Mouse (Mus musculus): ENCODE results near the gene Adgrl2. TPM values are rescaled to one million over a fixed set of nuclear protein-coding genes. Genes with fewer than 3 reads are reported as not detected.
A peak's percentile ranks its signal among the peaks of the same experiment; 100 is the strongest.

Gene Adgrl2
- polyA plus RNA-seq, 1 experiment, result 6.6 TPM

DNA sequence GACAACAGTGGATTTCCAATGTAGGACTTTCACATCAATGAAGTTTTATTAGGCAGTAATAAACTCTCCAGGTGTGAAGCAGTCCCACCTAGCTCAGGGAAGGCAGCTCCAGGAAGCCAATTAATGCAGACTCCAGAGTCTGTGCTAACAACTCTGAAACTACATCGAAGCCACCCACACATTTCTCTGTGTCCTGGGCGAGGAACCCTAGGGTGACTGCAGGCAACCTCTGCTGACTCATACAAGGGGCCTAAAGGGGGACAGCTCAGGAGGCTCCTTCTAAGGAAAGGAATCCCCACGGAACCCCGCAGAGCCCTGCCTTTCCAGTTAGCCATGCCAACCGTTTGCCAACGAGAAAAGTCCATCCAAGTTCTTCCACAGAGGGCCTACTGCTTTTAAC lies 90.5 kb downstream of the Adgrl2 start:
- H3K4me1 ChIP-seq (ENCODE audit: control insufficient read depth, insufficient read depth, insufficient read length), result peaks cover 5% of the 10 kb centered on the region; the same call in 1 of the 2 replicates
- WGBS, result 81% methylated on average over 6 of the region's 6 CpGs
- no peak for TF ChIP-seq CTCF (IDR thresholded peaks at IDR 0.05; ENCODE audit: extremely low read depth, insufficient read depth, insufficient read length, insufficient replicate concordance)
- TF ChIP-seq POLR2A (IDR thresholded peaks at IDR 0.05; ENCODE audit: low read depth, low read length), result no peak

DNA sequence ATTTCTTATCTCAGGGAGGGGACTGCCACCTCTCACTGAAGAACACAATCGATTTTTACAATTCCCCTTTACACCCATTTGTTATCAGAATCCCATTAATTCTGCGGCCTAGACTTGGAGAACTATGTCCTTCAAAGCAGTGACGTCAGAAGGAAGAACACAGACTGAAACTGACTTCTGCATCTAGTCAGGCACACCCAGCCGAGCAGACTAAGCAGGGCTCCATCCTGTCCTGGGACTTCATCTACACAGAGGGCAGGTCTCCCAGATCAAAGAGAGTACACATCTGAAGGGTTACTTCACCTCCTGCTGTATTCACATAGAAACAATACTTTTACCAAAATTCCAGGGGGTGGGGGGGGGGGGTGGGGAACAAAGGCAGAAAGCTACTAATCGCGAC lies 90.9 kb downstream of the Adgrl2 start:
- no peaks in the 10 kb centered on the region for H3K36me3 ChIP-seq (ENCODE audit: control insufficient read depth, insufficient read depth, low read length)
- no peak overlapping the region for H3K27ac ChIP-seq (ENCODE audit: insufficient read depth, low read length)
- no peak overlapping the region for H3K4me3 ChIP-seq (ENCODE audit: extremely low read depth, insufficient read depth, insufficient read length)
- TF ChIP-seq CTCF (IDR thresholded peaks at IDR 0.05; ENCODE audit: extremely low read depth, insufficient read depth, insufficient read length, insufficient replicate concordance) (no peak), POLR2A (IDR thresholded peaks at IDR 0.05; ENCODE audit: low read depth, low read length) (no peak)
- 75% methylated on average over 6 of the region's 6 CpGs for WGBS
- no peak for DNase-seq (ENCODE audit: low read depth in 1 of 2, low spot score in 2 of 2)
- H3K4me1 ChIP-seq (ENCODE audit: control insufficient read depth, insufficient read depth, insufficient read length), result peaks cover 5% of the 10 kb centered on the region; the same call in 1 of the 2 replicates
- no peaks in the 10 kb centered on the region for H3K27me3 ChIP-seq (ENCODE audit: control insufficient read depth, insufficient read depth, low read length)

More for the DNA sequence above, 90.5 kb downstream of the Adgrl2 start:
- no peak for DNase-seq (ENCODE audit: low read depth in 1 of 2, low spot score in 2 of 2)
- Histone ChIP-seq H3K36me3 (ENCODE audit: control insufficient read depth, insufficient read depth, low read length) (no peaks in the 10 kb centered on the region), H3K27ac (ENCODE audit: insufficient read depth, low read length) (no peak overlapping the region), H3K27me3 (ENCODE audit: control insufficient read depth, insufficient read depth, low read length) (no peaks in the 10 kb centered on the region), H3K4me3 (ENCODE audit: extremely low read depth, insufficient read depth, insufficient read length) (no peak overlapping the region)

DNA sequence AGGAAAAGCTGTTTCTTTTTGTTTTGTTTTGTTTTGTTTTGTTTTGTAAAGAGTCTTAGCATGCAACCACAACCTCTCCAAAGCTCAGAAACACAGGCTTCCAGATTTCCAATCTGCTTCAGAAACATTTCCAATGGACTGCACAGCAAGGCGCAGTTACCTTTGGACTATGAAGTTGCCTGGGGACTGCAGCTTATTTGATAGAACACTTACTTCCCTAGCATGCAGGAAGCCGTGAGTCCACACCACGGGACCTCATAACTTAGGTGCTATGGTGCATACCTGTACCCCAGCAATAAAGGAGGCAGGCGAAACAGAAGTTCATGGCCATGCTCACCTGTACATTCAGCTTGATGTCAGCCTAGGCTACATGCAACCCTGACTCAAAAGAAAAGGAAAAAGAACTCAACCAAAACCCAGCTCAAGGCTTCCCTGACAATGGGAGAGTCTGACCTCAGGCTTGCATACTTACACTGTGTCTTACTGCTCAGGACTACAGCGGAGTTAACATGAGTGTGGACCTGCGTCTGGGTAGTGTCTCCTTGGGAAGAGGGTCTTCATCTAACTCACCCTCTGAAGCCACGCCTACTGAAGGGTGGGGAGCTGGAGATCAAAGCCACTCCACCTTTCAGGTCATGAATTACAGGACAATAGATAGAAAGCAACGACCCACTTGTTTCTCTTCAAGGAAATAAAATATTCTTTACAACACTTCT lies 91.7 kb downstream of the Adgrl2 start:
- H3K27ac ChIP-seq (ENCODE audit: insufficient read depth, low read length), result no peak overlapping the region
- TF ChIP-seq CTCF (IDR thresholded peaks at IDR 0.05; ENCODE audit: extremely low read depth, insufficient read depth, insufficient read length, insufficient replicate concordance) (no peak), POLR2A (IDR thresholded peaks at IDR 0.05; ENCODE audit: low read depth, low read length) (no peak)
- DNase-seq (ENCODE audit: low read depth in 1 of 2, low spot score in 2 of 2), result no peak
- H3K27me3 ChIP-seq (ENCODE audit: control insufficient read depth, insufficient read depth, low read length), result no peaks in the 10 kb centered on the region
- 84% methylated on average over 8 of the region's 8 CpGs for WGBS
- H3K36me3 ChIP-seq (ENCODE audit: control insufficient read depth, insufficient read depth, low read length), result no peaks in the 10 kb centered on the region
- no peak overlapping the region for H3K4me3 ChIP-seq (ENCODE audit: extremely low read depth, insufficient read depth, insufficient read length)
- peaks cover 5% of the 10 kb centered on the region; the same call in 1 of the 2 replicates for H3K4me1 ChIP-seq (ENCODE audit: control insufficient read depth, insufficient read depth, insufficient read length)

DNA sequence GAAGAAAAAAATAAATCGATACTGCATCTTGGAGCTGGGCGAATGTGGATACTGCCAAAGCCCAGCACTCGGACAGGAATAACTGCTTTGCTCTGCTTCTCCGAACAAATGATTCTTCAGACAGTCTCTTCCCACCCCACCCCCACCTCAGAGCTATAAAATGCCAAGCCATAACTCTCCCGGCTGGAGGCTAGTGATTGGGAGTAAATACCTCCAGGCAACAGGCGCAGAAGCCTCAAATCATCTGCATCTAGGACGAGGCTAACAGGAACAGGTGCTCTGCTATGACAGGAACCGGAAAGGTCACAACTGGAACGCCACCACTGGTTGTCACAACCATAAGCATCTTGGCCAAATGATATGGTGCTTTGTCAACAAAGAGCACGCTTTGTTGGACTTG lies 94.1 kb downstream of the Adgrl2 start:
- H3K4me3 ChIP-seq (ENCODE audit: extremely low read depth, insufficient read depth, insufficient read length), result no peak overlapping the region
- 91% methylated on average over 10 of the region's 10 CpGs for WGBS
- no peak overlapping the region for H3K27ac ChIP-seq (ENCODE audit: insufficient read depth, low read length)
- no peak for TF ChIP-seq CTCF (IDR thresholded peaks at IDR 0.05; ENCODE audit: extremely low read depth, insufficient read depth, insufficient read length, insufficient replicate concordance)
- TF ChIP-seq POLR2A (IDR thresholded peaks at IDR 0.05; ENCODE audit: low read depth, low read length), result no peak
- H3K36me3 ChIP-seq (ENCODE audit: control insufficient read depth, insufficient read depth, low read length), result no peaks in the 10 kb centered on the region
- no peak for DNase-seq (ENCODE audit: low read depth in 1 of 2, low spot score in 2 of 2)
- H3K4me1 ChIP-seq (ENCODE audit: control insufficient read depth, insufficient read depth, insufficient read length), result peaks cover 5% of the 10 kb centered on the region; the same call in 1 of the 2 replicates
- H3K27me3 ChIP-seq (ENCODE audit: control insufficient read depth, insufficient read depth, low read length), result no peaks in the 10 kb centered on the region

DNA sequence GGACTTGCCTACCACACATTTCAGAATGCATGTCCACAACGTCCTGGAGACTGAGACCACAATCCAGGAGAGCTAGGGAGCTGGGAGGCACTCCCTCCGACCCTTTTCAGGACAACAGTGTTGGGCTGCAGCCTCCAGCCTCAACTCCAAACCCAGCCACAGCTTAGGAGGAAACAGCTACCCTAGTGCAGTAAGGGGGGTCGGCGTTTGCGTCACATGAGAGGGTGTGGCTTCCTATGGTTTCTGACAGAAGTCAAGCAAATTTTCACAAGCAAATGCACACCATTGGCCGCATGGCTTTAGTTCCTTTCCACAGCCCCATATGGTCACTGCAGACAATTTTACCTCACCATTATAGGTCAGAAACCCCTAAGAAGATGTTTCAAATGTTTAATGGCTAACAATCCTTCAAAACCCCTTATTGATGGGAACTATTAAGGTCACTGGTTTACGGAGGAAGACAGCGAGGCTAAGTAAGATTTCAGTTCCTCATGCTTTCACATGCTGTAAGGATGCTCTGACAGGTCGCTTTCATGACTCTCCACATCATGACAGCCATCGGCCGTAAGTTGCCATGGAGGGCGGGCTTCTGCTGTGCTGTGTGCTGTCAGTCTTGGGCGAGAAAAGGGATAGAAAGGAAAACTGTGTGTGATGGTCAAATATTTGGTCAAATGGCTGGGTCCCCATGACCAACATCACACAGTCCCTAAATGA lies 94.8 kb downstream of the Adgrl2 start:
- Histone ChIP-seq H3K27ac (ENCODE audit: insufficient read depth, low read length) (no peak overlapping the region), H3K4me3 (ENCODE audit: extremely low read depth, insufficient read depth, insufficient read length) (no peak overlapping the region), H3K4me1 (ENCODE audit: control insufficient read depth, insufficient read depth, insufficient read length) (peaks cover 5% of the 10 kb centered on the region; the same call in 1 of the 2 replicates), H3K36me3 (ENCODE audit: control insufficient read depth, insufficient read depth, low read length) (no peaks in the 10 kb centered on the region), H3K27me3 (ENCODE audit: control insufficient read depth, insufficient read depth, low read length) (no peaks in the 10 kb centered on the region)
- DNase-seq (ENCODE audit: low read depth in 1 of 2, low spot score in 2 of 2), result peak; percentile 10 to 38
- TF ChIP-seq CTCF (IDR thresholded peaks at IDR 0.05; ENCODE audit: extremely low read depth, insufficient read depth, insufficient read length, insufficient replicate concordance) (no peak), POLR2A (IDR thresholded peaks at IDR 0.05; ENCODE audit: low read depth, low read length) (no peak)
- 35% methylated on average over 13 of the region's 13 CpGs for WGBS

DNA sequence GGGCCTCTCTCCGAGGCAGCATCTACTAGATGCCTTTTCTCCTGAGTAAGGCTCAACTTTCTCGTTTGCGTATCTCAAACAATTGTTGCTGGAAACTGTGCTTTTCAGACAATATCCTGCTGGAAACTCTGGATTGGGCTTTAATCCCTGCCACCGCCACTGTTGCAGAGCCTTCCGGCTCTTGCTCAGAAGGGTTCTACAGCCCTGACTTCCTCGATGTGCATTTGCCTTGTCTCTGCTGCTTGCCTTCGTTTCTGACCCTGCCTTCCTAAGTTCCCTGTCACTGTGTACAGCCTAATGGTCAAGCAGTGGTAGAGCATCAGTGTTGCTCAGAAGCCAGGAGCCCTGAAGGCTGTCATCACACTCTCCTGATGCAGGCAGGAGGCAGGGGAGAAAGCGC lies 95.5 kb downstream of the Adgrl2 start:
- WGBS, result 85% methylated on average over 8 of the region's 8 CpGs
- no peak overlapping the region for H3K27ac ChIP-seq (ENCODE audit: insufficient read depth, low read length)
- no peaks in the 10 kb centered on the region for H3K27me3 ChIP-seq (ENCODE audit: control insufficient read depth, insufficient read depth, low read length)
- H3K4me3 ChIP-seq (ENCODE audit: extremely low read depth, insufficient read depth, insufficient read length), result no peak overlapping the region
- no peak for DNase-seq (ENCODE audit: low read depth in 1 of 2, low spot score in 2 of 2)
- H3K4me1 ChIP-seq (ENCODE audit: control insufficient read depth, insufficient read depth, insufficient read length), result peaks cover 5% of the 10 kb centered on the region; the same call in 1 of the 2 replicates
- TF ChIP-seq CTCF (IDR thresholded peaks at IDR 0.05; ENCODE audit: extremely low read depth, insufficient read depth, insufficient read length, insufficient replicate concordance) (no peak), POLR2A (IDR thresholded peaks at IDR 0.05; ENCODE audit: low read depth, low read length) (no peak)
- H3K36me3 ChIP-seq (ENCODE audit: control insufficient read depth, insufficient read depth, low read length), result no peaks in the 10 kb centered on the region

All from spleen, adult 2 months (tissue).